In the genomic region with DNA sequence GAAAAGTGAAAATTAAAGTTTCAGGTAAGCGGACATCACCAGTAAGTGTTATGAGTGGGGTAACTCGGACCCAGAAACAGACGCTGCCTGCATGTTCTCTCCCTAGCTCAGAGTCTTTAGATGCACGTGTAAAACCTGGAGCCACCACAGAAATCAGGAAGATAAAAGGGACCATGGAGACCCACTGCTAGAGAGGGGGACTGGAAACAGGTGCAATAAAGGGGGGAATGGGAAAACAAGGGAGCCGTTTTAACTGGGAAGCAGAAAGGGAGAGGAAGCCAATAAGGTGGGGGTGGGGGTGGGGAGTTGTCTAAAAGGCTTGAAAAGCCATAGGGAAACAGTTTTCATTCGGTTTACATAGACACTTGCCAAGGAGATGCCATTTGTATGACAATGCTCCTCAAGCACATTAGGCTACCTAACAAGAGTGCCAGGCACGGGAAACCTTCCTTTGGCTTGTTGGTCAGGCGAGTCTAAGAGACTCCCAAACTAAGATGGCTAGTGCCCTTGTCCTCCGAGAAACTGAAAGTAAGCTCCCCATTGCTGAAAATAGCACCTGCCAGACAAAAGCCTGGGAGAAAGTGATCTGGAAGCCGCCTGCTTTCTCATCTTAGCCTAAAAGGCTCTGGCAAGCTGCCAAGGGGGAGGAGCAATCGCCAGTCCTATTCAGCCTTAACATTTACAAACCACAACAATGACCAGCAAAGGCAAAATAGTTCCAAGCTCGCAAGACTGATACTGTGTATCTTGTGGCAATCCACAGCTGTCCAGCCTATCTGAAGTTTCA, we compare ENCODE assay signal across 8 mouse cellular contexts. TPM values are rescaled to one million over a fixed set of nuclear protein-coding genes. Genes with fewer than 3 reads are reported as not detected.
A peak's percentile ranks its signal among the peaks of the same experiment; 100 is the strongest.
DNase-seq lines count a peak whose midpoint lies in the region; ATAC-seq lines count a peak whose summit lies in the region.

No protein-coding gene starts in this region.

- peaks cover 39% of the 10 kb centered on the region for H3K36me3 ChIP-seq in embryonic facial prominence, embryonic 15.5 days
- H3K36me3 ChIP-seq in limb, embryonic 13.5 days = peaks cover 43% of the 10 kb centered on the region
- peaks cover 25% of the 10 kb centered on the region for H3K36me3 ChIP-seq in midbrain, embryonic 16.5 days (ENCODE audit: control insufficient read depth, insufficient read depth, low read length)

- ATAC-seq in embryonic facial prominence, embryonic 15.5 days (ENCODE audit: insufficient number of reproducible peaks, low FRiP score, low TSS enrichment, low read depth) = peak; percentile 43; the same call in 1 of the 2 replicates
- no peak for ATAC-seq in limb, embryonic 13.5 days (ENCODE audit: low FRiP score, low read depth)
- peak; percentile 54; the same call in 1 of the 2 replicates for ATAC-seq in midbrain, embryonic 16.5 days
- ATAC-seq in inflammation-experienced regulatory T-cells, adult 6 months = no peak

- no peak overlapping the region for H3K4me3 ChIP-seq in embryonic facial prominence, embryonic 15.5 days (replicated peaks)
- H3K4me3 ChIP-seq in limb, embryonic 13.5 days = no peak overlapping the region
- no peak overlapping the region; the same call in 1 of the 2 replicates for H3K4me3 ChIP-seq in midbrain, embryonic 16.5 days (ENCODE audit: low read depth, low read length)

- no peak overlapping the region for H3K27ac ChIP-seq in embryonic facial prominence, embryonic 15.5 days (replicated peaks)
- H3K27ac ChIP-seq in limb, embryonic 13.5 days = no peak overlapping the region
- peak overlapping the region; percentile 47; the same call in 1 of the 2 replicates for H3K27ac ChIP-seq in midbrain, embryonic 16.5 days (ENCODE audit: low read length)

- intact Hi-C loops in heart, postnatal 36 days (cut with DNase I) = no loop called here

- H3K9ac ChIP-seq in embryonic facial prominence, embryonic 15.5 days = no peak overlapping the region
- 0 out of 2 replicates have a peak overlapping the region, but pooled peaks have one; percentile 19 for H3K9ac ChIP-seq in limb, embryonic 13.5 days
- H3K9ac ChIP-seq in midbrain, embryonic 16.5 days (ENCODE audit: low read depth, low read length) = no peak overlapping the region

- no peaks in the 10 kb centered on the region for H3K4me1 ChIP-seq in embryonic facial prominence, embryonic 15.5 days
- H3K4me1 ChIP-seq in limb, embryonic 13.5 days = no peaks in the 10 kb centered on the region
- peaks cover 8% of the 10 kb centered on the region; the same call in 1 of the 2 replicates for H3K4me1 ChIP-seq in midbrain, embryonic 16.5 days (ENCODE audit: control insufficient read depth, insufficient read depth, low read length)

- H3K9me3 ChIP-seq in embryonic facial prominence, embryonic 15.5 days (replicated peaks) = no peaks in the 10 kb centered on the region
- no peaks in the 10 kb centered on the region for H3K9me3 ChIP-seq in limb, embryonic 13.5 days
- no peaks in the 10 kb centered on the region for H3K9me3 ChIP-seq in midbrain, embryonic 16.5 days (replicated peaks; ENCODE audit: control insufficient read depth, low read length, poor library complexity, severe bottlenecking)

- no peak overlapping the region for H3K4me2 ChIP-seq in embryonic facial prominence, embryonic 15.5 days (replicated peaks)
- H3K4me2 ChIP-seq in limb, embryonic 13.5 days (replicated peaks) = no peak overlapping the region
- H3K4me2 ChIP-seq in midbrain, embryonic 16.5 days (ENCODE audit: low read length) = peak overlapping the region; percentile 27

- no peaks in the 10 kb centered on the region for H3K27me3 ChIP-seq in embryonic facial prominence, embryonic 15.5 days
- no peaks in the 10 kb centered on the region for H3K27me3 ChIP-seq in limb, embryonic 13.5 days
- H3K27me3 ChIP-seq in midbrain, embryonic 16.5 days (ENCODE audit: control insufficient read depth, insufficient read depth, low read depth, low read length) = no peaks in the 10 kb centered on the region

- WGBS in embryonic facial prominence, embryonic 15.5 days = 62% methylated on average over 12 of the region's 12 CpGs
- 62% methylated on average over 12 of the region's 12 CpGs for WGBS in limb, embryonic 13.5 days
- WGBS in midbrain, embryonic 16.5 days = 32% methylated on average over 12 of the region's 12 CpGs

- peak; percentile 17 to 18 for DNase-seq in left cerebral cortex, adult 18-20 months (ENCODE audit: low spot score in 2 of 2)
- no peak for DNase-seq in left cerebral cortex, adult 9 months (ENCODE audit: low spot score in 2 of 2)
- peak; percentile 92 for DNase-seq in R1 (ENCODE audit: low read depth, low spot score)
- peak; percentile 53 to 65 for DNase-seq in heart, postnatal 36 days

RNA-seq across cellular contexts. Expression of a gene that starts 10.0 kb away (rescaled TPM):
- total RNA-seq in left cerebral cortex, adult 18-20 months (2021) = 100 to 1,000 TPM; 231 to 248 TPM
- 137 and 145 TPM in 2 replicates for polyA plus RNA-seq in embryonic facial prominence, embryonic 15.5 days (2015; fragmentation: Nextera tagmentation; extraction: Ambion mirVana)
- 100 to 1,000 TPM; 811 to 862 TPM for total RNA-seq in heart, postnatal 36 days (2021)
- polyA plus RNA-seq in limb, embryonic 13.5 days (2015; fragmentation: Nextera tagmentation; extraction: Ambion mirVana) = 163 and 169 TPM in 2 replicates
- polyA plus RNA-seq in midbrain, embryonic 16.5 days (2015; fragmentation: Nextera tagmentation; extraction: Ambion mirVana) = 217 and 228 TPM in 2 replicates
- 100 to 1,000 TPM in 2 of 3 experiments, 10 to 100 TPM in 1; 67.0 to 136 (median 118) TPM for polyA plus RNA-seq in inflammation-experienced regulatory T-cells, adult 6 months (2017; shearing (Covaris generic))

RNA-seq across cellular contexts. Expression of a gene that starts 25.0 kb away (rescaled TPM):
- 10 to 100 TPM; 24.4 to 28.7 TPM for total RNA-seq in left cerebral cortex, adult 18-20 months (2021)
- 13.8 and 17.2 TPM in 2 replicates for polyA plus RNA-seq in embryonic facial prominence, embryonic 15.5 days (2015; fragmentation: Nextera tagmentation; extraction: Ambion mirVana)
- 10 to 100 TPM; 11.4 to 12.0 TPM for total RNA-seq in heart, postnatal 36 days (2021)
- 15.1 and 16.3 TPM in 2 replicates for polyA plus RNA-seq in limb, embryonic 13.5 days (2015; fragmentation: Nextera tagmentation; extraction: Ambion mirVana)
- 29.1 and 30.3 TPM in 2 replicates for polyA plus RNA-seq in midbrain, embryonic 16.5 days (2015; fragmentation: Nextera tagmentation; extraction: Ambion mirVana)
- 1 to 10 TPM; 4.1 to 9.2 (median 6.9) TPM for polyA plus RNA-seq in inflammation-experienced regulatory T-cells, adult 6 months (2017; shearing (Covaris generic))

RNA-seq across cellular contexts. Expression of a gene that starts 53.2 kb away (rescaled TPM):
- 10 to 100 TPM; 78.1 to 96.2 TPM for total RNA-seq in left cerebral cortex, adult 18-20 months (2021)
- 311 and 322 TPM in 2 replicates for polyA plus RNA-seq in embryonic facial prominence, embryonic 15.5 days (2015; fragmentation: Nextera tagmentation; extraction: Ambion mirVana)
- total RNA-seq in heart, postnatal 36 days (2021) = 10 to 100 TPM; 87.1 to 90.7 TPM
- polyA plus RNA-seq in limb, embryonic 13.5 days (2015; fragmentation: Nextera tagmentation; extraction: Ambion mirVana) = 346 and 351 TPM in 2 replicates
- 209 and 225 TPM in 2 replicates for polyA plus RNA-seq in midbrain, embryonic 16.5 days (2015; fragmentation: Nextera tagmentation; extraction: Ambion mirVana)
- 100 to 1,000 TPM; 257 to 291 (median 281) TPM for polyA plus RNA-seq in inflammation-experienced regulatory T-cells, adult 6 months (2017; shearing (Covaris generic))

Comparison
In these comparisons a context has a peak if more than half of its experiments do, and no peak if none do; other contexts are left out.
1. DNase-seq: peak in left cerebral cortex, adult 18-20 months (2 of 2), R1 (single experiment) and heart, postnatal 36 days (2 of 2); none in left cerebral cortex, adult 9 months (0 of 2).
2. ATAC-seq: peak in embryonic facial prominence, embryonic 15.5 days (single experiment) and midbrain, embryonic 16.5 days (single experiment); none in limb, embryonic 13.5 days (single experiment) and inflammation-experienced regulatory T-cells, adult 6 months (single experiment).